Mouse (Mus musculus) intestine, postnatal 0 days (tissue): ENCODE results near the gene Alox12e. TPM values are rescaled to one million over a fixed set of nuclear protein-coding genes. Genes with fewer than 3 reads are reported as not detected.

Experiments used
- ATAC-seq: fragments of 200-750 bp; cut with Nextera tagmentation; 2 replicates; pipeline ENCODE4 v1.8.0; 2017; ENCODE audit warnings: mild to moderate bottlenecking, moderate TSS enrichment, moderate library complexity
- H3K27ac ChIP-seq: fragments of 300-500 bp; sonication (generic); 2 replicates; pipeline ENCODE4 v1.5.1; 2014; ENCODE audit warnings: mild to moderate bottlenecking, low read depth, low read length, moderate library complexity
- H3K27me3 ChIP-seq: fragments of 300-500 bp; sonication (generic); replicated peaks from 2 replicates; pipeline ENCODE4 v1.6.1; 2014; ENCODE audit warnings: low read length, mixed read lengths; ENCODE audit not compliant: control insufficient read depth, insufficient read depth
- H3K36me3 ChIP-seq: fragments of 300-500 bp; sonication (generic); 2 replicates; pipeline ENCODE4 v1.6.1; 2014; ENCODE audit warnings: mild to moderate bottlenecking, moderate library complexity; ENCODE audit not compliant: control insufficient read depth, insufficient read depth
- H3K4me1 ChIP-seq: fragments of 300-500 bp; sonication (generic); replicated peaks from 2 replicates; pipeline ENCODE4 v1.6.1; 2014; ENCODE audit warnings: antibody characterized with exemption, low read length, mixed read lengths; ENCODE audit not compliant: control insufficient read depth, insufficient read depth
- H3K4me2 ChIP-seq: fragments of 300-500 bp; sonication (generic); replicated peaks from 2 replicates; pipeline ENCODE4 v1.6.1; 2014; ENCODE audit warnings: low read depth, mild to moderate bottlenecking, moderate library complexity
- H3K4me3 ChIP-seq: fragments of 300-500 bp; sonication (generic); 2 replicates; pipeline ENCODE4 v1.5.1; 2014; ENCODE audit warnings: low read depth, low read length
- H3K9ac ChIP-seq: fragments of 300-500 bp; sonication (generic); 2 replicates; pipeline ENCODE4 v1.6.1; 2014; ENCODE audit warnings: mild to moderate bottlenecking, low read depth, low read length
- H3K9me3 ChIP-seq: fragments of 300-500 bp; sonication (generic); 2 replicates; pipeline ENCODE4 v1.6.1; 2016; ENCODE audit warnings: mixed run types; ENCODE audit not compliant: control insufficient read depth
- CTCF ChIP-seq: sonication (generic); IDR thresholded peaks from 2 replicates; pipeline ENCODE4 v1.5.1; 2016; ENCODE audit warnings: low read depth, mild to moderate bottlenecking, control low read depth, antibody characterized with exemption, moderate library complexity
- WGBS: fragments of 180-500 bp; shearing (Covaris S2); extraction: QIAGEN DNeasy Blood & Tissue Kit; methylation state at CpG from one replicate; pipeline ENCODE4 v1.1.7; 2014; 5-methylcytosine and 5-hydroxymethylcytosine counted together
- polyA plus RNA-seq: library from polyadenylated mRNA; unstranded; fragments of >200 nt; fragmentation: Nextera tagmentation; extraction: Ambion mirVana; gene quantifications from 2 replicates; pipeline ENCODE4 v1.2.1, GENCODE M21; 2015

Alox12e gene
- polyA plus RNA-seq, 1 experiment from 2014 or later = not detected

DNA sequence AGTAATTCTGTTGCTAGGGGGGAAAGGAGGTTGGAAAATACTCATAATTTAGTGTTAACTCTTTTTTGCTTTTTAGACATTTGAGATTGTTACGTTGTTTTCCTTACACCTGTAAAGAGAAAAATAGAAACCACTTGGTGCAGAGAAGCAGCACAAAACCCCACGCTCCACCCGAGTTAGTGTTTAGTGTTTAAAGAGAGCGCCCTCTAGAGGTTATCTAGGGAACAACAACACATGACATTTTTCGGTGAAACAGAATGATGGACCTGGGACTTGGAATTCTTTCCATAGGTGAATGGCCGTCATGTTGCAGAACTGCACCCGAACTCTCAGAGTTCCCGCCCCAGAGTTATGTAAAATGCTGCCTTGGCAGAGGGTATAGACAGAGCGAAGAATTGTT is 13.1 kb downstream of the Alox12e start:
- ATAC-seq = no peak
- Histone ChIP-seq H3K27me3 (peaks cover 8% of the 10 kb centered on the region; the same call in 1 of the 2 replicates), H3K9me3 (no peaks in the 10 kb centered on the region), H3K4me2 (no peak overlapping the region), H3K27ac (no peak overlapping the region), H3K36me3 (no peaks in the 10 kb centered on the region), H3K4me1 (no peaks in the 10 kb centered on the region), H3K4me3 (no peak overlapping the region), H3K9ac (no peak overlapping the region)
- peak; percentile 80 for TF ChIP-seq CTCF
- WGBS = 16% methylated on average over 9 of the region's 9 CpGs

GRCm38 (mm10) chr11:70308296-70308695 is 14.1 kb downstream of the Alox12e start:
- Histone ChIP-seq H3K9ac (no peak overlapping the region), H3K36me3 (no peaks in the 10 kb centered on the region), H3K9me3 (no peaks in the 10 kb centered on the region), H3K4me1 (no peaks in the 10 kb centered on the region), H3K27me3 (peaks cover 8% of the 10 kb centered on the region; the same call in 1 of the 2 replicates), H3K4me3 (no peak overlapping the region), H3K4me2 (no peak overlapping the region), H3K27ac (no peak overlapping the region)
- peak; percentile 51 for TF ChIP-seq CTCF
- no peak for ATAC-seq
- 93% methylated on average over 2 of the region's 2 CpGs for WGBS

DNA sequence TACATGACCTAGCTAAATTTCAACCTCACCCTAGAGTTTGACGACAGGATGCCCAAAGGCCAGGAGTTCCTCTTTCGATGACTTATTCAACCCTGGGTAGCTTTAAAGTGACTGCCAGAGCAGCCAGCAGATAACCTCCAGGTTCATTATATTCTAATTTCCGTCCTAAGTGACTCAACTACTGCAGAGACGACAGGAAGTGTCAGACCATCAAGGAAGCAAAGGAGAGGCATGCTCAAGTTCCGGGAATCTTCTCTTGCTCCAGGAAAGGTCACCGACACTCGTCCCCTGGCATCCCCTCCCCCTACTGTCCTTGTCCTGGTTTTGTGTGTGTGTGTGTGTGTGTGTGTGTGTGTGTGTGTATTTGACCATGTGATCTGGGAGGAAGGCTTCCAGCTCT is 16.3 kb downstream of the Alox12e start:
- Histone ChIP-seq H3K27ac (no peak overlapping the region), H3K9ac (no peak overlapping the region), H3K27me3 (peaks cover 4% of the 10 kb centered on the region; the same call in 1 of the 2 replicates), H3K4me2 (no peak overlapping the region), H3K4me3 (no peak overlapping the region), H3K36me3 (no peaks in the 10 kb centered on the region), H3K4me1 (no peaks in the 10 kb centered on the region), H3K9me3 (no peaks in the 10 kb centered on the region)
- 60% methylated on average over 7 of the region's 7 CpGs for WGBS
- no peak for TF ChIP-seq CTCF
- no peak for ATAC-seq

- no peak for ATAC-seq
- H3K9me3 ChIP-seq = no peaks in the 10 kb centered on the region
- H3K36me3 ChIP-seq = no peaks in the 10 kb centered on the region
- no peak overlapping the region for H3K4me3 ChIP-seq
- H3K27ac ChIP-seq = no peak overlapping the region
- H3K9ac ChIP-seq = no peak overlapping the region
- no peak overlapping the region for H3K4me2 ChIP-seq
- no peak for TF ChIP-seq CTCF
- 0 out of 2 replicates have a peak, but pooled peaks cover 4% of the 10 kb centered on the region for H3K27me3 ChIP-seq
- H3K4me1 ChIP-seq = no peaks in the 10 kb centered on the region
- 79% methylated on average over 4 of the region's 4 CpGs for WGBS
These were observed 20.1 kb downstream of the Alox12e start for GRCm38 (mm10) chr11:70302293-70302692.

DNA sequence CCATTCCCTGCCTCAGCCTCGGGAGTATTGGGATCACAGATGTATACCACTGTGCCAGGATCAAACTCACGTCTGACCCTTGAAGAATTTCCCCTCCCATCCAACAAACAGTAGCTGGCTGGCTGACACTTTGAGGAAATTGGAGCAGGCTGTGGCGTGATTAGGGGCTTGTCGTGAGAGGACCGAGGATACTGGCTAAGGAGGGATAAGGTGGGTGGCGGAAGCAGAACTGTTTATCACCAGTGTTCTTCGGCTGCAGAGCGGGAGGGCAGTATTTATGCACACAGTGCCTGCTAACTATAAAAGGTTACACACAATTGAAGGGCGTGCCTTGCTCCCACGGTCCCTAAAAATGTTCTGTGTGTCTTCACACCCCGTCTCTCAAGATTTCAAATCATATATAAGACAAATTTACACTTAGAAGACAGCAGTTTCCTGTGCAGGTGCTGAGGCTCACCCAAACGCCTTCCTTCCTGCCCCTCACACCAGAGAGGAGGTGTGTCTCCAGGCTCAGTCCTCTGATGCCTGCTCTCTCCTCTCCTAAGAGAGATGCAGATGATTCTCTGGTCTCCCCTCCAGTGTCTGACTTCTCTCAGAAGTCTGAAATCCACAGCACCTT is 24.5 kb downstream of the Alox12e start:
- no peak overlapping the region for H3K4me2 ChIP-seq
- ATAC-seq = no peak
- no peaks in the 10 kb centered on the region for H3K4me1 ChIP-seq
- no peak overlapping the region for H3K27ac ChIP-seq
- no peaks in the 10 kb centered on the region for H3K36me3 ChIP-seq
- no peaks in the 10 kb centered on the region for H3K9me3 ChIP-seq
- no peaks in the 10 kb centered on the region for H3K27me3 ChIP-seq
- WGBS = 30% methylated on average over 12 of the region's 12 CpGs
- H3K9ac ChIP-seq = no peak overlapping the region
- TF ChIP-seq CTCF = no peak
- H3K4me3 ChIP-seq = no peak overlapping the region

- no peaks in the 10 kb centered on the region for H3K4me1 ChIP-seq
- H3K27ac ChIP-seq = no peak overlapping the region
- no peak overlapping the region for H3K4me3 ChIP-seq
- WGBS = 32% methylated on average over 4 of the region's 4 CpGs
- no peak overlapping the region for H3K4me2 ChIP-seq
- no peaks in the 10 kb centered on the region for H3K9me3 ChIP-seq
- no peak for ATAC-seq
- no peaks in the 10 kb centered on the region for H3K36me3 ChIP-seq
- no peak for TF ChIP-seq CTCF
- no peaks in the 10 kb centered on the region for H3K27me3 ChIP-seq
- no peak overlapping the region for H3K9ac ChIP-seq
These were observed 25.0 kb downstream of the Alox12e start for GRCm38 (mm10) chr11:70297405-70297804.
